Mouse (Mus musculus) granulocyte monocyte progenitor cell, adult 5-6 weeks (primary cell): ENCODE results near the gene Atp8b4. TPM values are rescaled to one million over a fixed set of nuclear protein-coding genes. Genes with fewer than 3 reads are reported as not detected.
A peak's percentile ranks its signal among the peaks of the same experiment; 100 is the strongest.

ENCODE experiments used
- ATAC-seq: replicated peaks from 2 replicates; pipeline ENCODE4 v1.8.0; 2016; ENCODE audit warnings: mild to moderate bottlenecking, moderate TSS enrichment, inconsistent platforms; ENCODE audit not compliant: poor library complexity, severe bottlenecking
- total RNA-seq, 2 experiments: library from RNA; stranded (forward) in 1 of 2; stranded (reverse) in 1 of 2; fragments of 200-712, 200-1000 nt in 1 of 2; fragments of >200 nt in 1 of 2; fragmentation: Nextera tagmentation in 1 of 2; gene quantifications; 2 replicates each; pipeline ENCODE4 v1.2.3; 2014 to 2017

Atp8b4 gene
- total RNA-seq, 2 experiments from 2014 or later, result 230 to 411 TPM

DNA sequence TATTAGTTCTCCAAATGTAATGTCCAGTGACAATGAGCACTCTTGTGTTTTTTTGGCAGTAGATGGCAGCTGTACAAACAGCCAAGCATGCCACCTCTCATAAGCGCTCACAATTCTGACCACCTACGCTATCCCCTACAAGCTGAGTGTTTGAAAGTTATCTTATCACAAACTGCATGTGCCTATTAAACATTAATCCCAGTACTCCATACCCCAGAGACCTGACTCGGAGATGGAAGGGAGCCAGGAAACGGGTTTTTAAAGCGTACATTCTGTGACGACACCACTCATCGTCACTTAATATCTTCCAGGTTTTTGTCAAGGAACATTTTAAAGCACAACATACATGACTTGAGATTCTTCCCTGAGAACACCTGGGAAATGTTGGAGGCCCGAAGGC lies 128.8 kb downstream of the Atp8b4 start:
- ATAC-seq, result no peak

DNA sequence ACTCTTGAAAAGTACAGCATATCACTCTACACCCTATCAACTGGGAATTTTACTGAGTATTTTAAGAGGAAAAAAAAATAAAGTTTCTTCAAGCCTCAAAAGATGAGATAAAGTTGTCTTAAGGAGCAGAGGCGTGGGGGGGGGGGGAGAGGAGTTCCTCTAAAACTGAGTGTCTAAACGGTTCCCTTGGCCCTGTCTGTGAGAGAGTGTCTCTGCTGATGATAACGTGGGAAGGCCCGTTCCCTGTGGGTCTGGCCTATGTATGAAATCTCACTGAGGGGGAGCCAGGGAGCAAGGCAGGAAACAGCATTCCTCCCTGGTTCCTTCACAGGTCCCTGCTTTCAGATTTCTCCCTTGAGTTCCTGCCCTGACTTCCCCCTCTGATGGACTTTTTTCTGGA lies 130.7 kb downstream of the Atp8b4 start:
- no peak for ATAC-seq

DNA sequence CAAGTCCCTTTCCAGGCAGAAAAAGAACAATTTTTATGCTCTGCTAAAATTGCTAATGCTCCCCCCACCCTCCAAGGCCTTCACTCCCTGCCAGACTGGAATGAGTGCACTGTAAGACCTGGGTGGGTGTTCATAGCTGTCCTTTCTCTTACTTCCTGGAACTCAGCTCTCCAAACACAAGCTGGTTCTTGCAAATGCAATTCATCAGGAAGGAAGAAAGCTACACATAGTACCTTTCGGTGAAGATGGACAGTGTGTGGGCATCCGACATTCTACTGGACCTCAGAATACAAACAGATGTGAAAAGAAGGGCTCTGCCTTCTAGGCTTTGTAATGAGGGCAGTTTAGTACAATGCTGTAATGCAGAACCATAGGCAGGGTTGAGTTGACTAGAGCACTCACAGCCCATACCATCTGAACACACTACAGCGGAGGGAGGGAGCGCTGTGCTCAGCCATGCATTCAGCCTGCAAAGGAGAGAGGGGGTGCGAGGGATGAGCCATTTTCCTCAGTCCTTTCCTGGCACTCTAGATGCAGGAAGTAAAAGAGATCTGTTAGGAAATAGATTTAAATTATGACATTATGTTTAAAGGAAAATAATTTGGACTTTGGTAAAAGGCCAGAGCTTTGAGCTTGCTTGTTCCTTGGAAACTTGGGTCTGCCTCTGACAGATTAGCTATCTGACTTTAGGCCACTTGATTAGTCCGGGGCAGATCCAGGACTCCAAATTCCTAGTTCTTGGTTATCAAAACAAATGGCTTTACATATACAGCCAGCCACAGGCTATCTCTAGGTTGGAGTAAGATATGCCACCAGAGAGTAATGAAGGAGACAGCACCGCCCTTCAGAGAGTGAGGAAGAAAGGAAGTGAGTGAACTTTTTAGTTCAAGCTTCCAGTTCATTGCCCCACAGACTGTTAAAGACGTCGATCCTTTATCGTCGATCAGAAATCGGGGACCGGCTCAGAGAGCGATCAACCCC lies 136.4 kb downstream of the Atp8b4 start:
- peak; percentile 24; the same call in 1 of the 2 replicates for ATAC-seq

DNA sequence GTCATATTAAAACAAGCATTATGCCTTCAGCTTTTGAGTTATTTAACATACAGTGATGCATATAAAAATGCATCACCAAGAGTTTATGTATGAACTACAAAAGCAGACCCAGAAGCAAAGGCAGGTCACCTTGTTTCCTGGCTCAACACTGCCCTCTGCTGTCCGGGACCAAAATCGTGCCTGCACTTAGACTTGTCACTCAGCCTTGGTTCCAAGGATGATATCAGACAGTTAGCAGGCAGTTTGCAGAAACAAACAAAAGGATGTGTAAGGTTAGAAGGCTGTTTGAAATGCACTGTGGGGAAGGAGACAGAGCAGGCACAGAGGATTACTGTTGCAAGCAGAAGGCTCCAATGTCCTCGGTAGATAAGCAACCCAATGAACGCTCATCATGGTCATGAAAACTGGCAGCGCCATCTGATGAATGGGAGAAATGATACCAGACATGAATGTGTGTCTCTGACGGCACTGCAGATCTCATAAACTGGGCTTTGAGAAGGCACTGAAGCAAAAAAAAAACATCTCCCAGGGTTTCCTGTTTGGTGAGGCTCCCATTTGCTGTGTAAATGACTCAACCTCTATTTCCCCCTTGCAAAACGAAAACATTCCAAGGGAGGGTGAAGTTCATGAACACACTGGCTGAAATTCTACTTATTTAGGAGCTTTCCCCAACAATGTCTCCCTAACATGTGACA lies 137.3 kb downstream of the Atp8b4 start:
- ATAC-seq, result peak; percentile 73

DNA sequence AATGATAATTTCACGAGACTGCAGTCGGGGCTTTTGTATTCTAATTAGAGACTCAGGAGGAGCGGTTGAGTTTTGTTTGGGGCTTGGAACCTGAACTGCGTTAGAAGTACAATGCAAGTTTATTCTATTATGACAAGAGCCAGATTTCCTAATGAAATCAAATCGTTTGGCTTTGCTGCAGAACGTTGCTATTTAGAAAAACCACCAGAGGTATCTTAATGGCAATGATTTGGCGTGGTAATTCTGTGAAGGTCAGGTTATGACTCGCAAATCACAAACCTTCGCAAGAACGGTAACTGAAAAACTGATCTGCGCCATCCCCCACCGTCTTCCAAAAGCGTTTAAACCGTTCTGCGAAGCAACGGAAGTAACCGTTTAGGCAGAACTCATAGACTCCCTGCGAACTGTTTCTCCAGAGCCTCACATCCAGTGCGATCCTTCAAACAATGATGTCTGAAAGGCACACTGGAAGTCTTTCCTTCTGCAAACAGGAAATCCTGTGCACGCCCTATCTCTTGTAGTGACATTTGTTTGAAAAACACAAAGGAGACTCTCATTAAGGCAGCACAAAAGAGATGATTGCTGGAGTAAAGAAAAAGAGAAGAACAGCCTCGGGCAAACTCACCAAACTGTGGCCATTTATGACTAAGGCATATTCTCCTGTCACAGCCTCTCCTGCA lies 139.2 kb downstream of the Atp8b4 start:
- no peak for ATAC-seq

DNA sequence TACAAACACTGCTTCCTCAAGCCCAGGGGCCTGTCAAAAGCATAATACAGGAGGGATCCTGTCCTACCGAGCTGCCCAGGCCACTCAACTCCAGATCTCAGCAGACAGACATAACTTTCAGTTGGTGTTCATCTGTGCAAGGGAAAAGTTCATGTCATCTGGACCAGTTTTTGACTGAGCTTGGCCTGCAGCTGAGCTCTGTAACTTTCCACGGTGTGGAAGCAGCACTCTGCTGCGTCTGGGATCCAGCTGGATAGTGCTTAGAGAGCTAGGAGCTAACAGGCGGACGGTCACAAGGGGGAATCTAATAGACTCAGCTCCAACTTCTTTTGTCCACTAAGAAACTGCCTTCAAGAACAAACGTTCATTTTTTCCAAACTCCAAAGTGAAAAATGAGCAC lies 139.8 kb downstream of the Atp8b4 start:
- ATAC-seq, result no peak

DNA sequence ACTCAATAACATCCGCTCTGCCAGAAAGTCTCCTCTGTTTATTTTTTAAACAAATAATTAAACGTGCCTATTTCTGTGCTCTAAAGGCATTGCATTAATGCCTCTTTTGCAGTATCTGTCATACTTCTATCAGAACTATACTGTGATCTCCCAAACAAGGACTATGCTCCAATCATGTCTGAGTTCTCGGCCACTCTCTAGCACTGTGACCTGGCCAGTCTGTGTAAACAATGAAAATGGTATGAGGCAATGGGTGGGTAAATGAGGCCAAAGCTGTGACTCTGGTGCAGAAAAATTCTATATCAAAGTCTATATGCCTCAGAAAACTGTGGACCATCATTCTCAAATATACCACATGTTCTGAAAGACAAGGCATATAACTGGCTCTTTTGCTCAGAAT lies 140.5 kb downstream of the Atp8b4 start:
- ATAC-seq, result no peak

DNA sequence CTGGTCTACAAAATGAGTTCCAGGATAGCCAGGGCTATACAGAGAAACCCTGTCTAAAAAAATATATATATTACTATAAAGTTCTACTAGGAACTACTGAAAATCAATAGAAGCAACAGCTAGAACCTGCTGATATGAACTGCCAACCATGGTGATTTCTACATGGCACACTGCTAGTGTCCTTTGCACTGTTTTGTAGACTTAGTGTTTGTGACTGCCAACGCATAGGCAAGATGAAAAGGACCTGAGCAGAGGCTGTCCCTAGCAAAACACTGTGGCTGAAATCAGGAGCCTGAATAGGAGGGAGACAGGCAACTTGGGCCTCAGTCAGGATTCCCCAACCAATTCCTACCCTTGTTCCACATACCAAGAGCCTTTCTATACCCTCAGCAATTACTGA lies 141.2 kb downstream of the Atp8b4 start:
- ATAC-seq, result no peak

DNA sequence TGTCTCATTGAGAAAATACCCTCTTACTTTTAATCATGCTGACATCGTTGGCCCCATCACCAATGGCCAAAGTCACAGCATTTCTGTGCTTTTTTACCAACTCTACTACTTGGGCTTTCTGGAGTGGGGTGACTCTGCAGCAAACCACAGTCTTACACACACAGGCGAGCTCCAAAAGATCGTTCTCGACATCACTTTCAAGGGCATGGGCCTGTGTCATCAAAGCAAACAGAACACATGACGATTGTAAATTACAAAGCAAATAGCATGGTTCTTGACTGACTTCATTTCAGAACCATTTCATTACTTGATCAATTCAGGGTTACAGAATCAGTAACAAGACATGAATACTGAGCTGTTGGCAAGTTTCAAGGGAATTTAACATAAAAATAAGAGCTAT lies 141.7 kb downstream of the Atp8b4 start:
- ATAC-seq, result no peak

DNA sequence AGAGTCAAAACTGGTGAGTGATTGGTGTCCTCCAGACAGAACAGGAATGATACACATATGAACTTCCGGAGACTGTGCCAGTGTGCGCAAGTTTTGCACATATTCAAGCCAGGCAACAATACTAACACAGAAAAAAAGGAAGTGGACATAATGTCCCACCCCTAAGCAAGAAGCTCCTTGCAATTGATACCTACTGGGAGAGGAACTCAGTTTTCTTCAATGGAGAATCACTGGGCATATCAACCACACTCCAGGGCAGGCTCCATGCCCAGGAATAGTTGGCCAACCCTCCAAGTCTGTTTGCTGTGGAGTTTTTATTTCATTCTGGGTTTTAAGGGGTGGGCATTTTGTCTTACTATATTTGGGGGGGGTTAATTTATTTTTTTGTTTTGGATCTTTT lies 145.2 kb downstream of the Atp8b4 start:
- ATAC-seq, result peak; percentile 52

DNA sequence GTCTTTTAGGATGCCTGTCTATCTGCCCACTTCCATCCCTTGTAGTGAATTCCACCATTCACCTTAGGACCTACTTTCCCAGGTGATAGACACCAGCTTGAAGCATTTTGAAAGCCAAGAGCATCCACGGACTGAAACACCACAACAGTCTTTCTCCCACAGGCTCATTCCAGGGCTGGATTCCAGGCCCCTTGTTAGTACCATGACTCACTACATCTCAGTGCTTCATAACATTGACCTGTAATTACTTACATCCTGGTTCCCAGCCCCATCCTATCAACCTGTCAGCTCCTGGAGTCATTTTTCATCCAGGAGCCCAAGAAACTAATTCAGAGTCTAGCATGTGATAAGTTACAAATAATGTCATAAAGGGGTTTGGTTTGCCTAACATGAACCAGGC lies 148.7 kb downstream of the Atp8b4 start:
- ATAC-seq, result no peak

DNA sequence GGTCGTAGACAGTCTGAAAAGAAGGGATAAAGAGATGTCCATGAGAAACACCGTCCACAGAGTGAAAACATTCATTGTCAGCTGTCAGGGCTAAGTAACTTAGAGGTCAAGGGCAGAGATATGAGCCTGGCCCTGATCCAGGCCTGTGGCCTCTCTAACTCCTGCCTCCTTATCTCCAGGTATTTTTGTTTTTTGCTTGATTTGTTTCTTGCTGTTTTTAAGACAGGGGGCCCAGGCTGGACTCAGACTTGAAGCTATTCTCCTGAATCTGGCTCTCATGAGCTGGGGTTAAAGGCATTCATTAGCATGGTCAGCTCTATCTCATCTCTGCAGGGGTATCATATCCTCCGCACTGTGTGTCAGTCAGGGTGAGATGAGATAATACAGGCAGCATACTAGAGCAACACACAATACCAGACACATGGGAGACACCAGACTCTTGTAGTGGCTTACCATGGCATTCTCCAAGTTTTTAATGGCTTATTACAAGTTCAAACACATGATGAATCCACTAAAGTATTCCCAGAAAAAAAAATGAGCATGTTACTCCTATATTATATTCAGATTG lies 157.4 kb downstream of the Atp8b4 start:
- ATAC-seq, result no peak

DNA sequence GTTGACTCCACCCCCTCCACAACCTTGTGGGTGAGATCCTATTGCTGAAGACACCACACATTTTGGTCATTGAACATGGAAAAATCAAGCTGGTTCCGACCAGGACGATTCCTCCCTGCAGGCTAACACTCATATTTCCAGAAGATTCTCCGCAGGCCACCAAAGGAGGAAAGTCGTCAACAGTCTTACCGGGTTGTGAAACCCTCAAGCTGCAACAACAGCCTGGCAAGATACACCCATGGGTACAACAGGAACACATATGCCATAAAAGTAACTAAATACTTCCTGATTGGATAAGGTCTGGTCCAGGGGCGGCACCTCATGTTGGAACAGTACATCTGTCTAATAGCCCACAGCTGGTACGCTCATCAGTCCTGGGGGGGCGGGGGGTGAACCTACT lies 159.0 kb downstream of the Atp8b4 start:
- ATAC-seq, result no peak

DNA sequence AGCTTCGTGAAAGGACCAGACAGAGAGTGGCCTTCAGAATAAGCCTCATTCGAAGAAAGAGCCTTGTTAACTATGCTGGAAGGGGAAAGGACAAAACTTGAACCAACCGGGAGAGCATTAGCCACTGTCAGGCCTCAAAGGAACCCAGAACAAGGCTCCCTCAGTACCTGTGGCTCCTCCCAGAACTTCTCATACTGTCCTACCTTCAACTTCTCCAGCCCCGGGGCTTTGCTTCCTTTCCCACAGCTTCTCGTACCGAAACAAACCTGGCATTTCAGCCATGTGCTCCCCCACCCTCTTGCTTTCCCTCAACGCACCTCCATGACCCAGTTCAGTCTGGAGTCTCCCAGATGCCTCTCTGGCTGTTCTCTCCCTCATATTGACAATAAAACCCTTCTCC lies 160.3 kb downstream of the Atp8b4 start:
- ATAC-seq, result 0 out of 2 replicates have a peak, but pooled peaks have one; percentile 2

DNA sequence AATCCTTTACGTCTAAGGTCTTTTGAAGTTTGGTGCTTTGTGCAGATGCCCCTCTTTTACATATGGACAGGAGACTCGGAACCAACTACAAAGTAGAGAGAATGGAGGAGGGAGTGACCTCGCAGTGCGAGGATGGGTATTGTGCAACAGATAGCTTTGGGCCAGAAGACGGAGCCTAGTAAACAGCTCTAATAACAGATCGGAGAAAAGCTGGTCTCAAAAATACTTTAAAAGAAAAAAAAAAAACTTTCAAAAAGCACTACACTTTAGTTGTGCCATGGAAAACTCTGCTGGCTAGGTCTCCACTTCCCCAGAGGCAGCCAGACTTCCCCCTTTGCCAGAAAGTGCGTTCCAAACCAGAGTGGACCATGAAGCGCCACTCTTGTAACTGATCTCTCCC lies 161.0 kb downstream of the Atp8b4 start:
- ATAC-seq, result no peak

DNA sequence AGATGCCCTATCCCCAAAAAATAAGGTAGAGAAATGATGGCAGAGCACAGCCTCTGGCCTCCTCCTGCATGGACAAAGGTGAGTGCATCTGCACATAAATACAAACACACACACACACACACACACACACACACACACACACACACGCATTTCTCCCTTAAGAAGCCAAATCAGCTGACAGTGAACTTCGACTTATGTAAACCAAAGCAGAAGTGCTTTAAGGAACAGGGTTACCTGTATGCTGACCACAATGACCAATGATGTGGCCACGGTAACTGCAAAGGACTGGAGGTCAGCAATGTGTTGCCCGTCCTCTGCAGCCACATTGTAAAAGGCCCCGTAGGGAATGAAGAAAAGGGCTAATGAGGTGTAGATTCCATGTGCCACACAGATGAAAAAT lies 163.3 kb downstream of the Atp8b4 start:
- ATAC-seq, result 0 out of 2 replicates have a peak, but pooled peaks have one; percentile 17

DNA sequence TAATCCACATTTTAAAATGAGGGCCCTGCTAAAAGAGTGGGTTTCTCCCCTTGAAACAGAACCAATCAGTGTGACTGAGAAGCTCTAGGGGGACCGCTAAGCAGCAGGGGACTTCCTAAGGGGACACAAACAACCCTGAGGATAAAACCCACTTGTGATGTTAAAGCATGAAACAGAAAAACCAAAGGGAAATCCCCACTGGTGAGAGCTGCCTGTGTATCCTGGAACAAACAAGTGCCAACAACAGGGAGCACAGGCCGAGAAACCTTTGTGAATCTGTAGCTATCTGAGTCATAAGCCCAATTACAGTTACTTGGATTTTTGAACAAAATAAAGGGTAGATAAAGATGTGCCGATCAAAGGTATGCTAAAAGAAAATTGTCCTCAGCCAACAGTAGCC lies 168.7 kb downstream of the Atp8b4 start:
- no peak for ATAC-seq

DNA sequence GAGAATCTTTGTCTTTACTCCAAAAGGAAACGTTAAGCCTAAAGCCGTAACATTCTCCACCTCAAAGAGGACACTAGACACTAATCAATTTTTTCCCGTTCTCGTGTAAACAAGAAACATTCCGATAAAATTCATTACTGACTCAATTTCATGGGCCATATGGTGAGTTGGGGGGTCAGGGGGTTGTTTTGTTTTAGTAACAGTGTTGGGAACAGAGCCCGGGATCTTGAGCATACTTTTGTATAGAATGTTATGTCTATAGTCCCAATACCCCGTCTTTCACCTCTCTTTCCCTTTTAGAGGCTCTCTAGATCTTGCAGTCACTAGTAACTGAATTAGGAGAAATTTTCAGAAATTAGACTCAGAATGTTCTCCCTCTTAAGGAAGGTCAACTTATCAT lies 177.3 kb downstream of the Atp8b4 start:
- no peak for ATAC-seq

DNA sequence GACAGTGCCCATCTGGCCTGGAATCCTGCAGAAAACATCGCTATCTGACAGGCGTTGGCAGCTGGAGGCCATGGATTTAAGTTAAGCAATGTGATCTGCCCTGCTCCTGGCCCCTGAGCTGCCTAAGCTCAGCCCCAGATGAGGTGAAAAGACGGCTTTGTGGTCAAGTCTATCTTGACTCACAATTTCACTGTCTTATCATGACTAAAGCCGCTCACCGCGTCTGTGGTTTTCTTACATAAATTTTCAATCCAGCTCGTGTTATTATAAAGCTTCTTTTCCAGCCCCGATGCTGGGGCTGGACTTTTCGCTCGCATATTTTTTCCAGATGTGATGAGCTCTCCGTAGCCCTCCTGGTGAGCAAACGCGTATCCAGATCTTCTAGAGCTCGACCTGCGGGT lies 177.8 kb downstream of the Atp8b4 start:
- no peak for ATAC-seq

DNA sequence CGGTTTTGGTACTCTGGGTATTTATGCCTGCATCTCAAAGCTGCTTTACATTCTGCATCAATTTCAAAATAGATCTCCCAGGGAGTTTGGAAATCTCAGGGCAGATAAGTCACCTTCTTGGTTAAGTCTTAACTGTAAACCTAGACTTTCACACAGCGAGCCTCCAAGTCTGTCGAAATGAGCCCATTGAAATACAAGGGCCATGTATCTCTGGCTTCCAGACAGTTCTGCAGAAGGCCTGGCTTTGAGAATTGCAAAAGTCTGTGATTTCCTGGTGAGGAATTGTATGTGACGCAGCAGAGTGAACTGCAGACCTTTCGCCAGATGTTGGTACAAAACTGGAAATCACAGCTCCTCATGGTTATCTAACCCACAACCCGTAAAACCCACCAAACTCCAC lies 182.4 kb downstream of the Atp8b4 start:
- ATAC-seq, result peak; percentile 13; the same call in 1 of the 2 replicates

DNA sequence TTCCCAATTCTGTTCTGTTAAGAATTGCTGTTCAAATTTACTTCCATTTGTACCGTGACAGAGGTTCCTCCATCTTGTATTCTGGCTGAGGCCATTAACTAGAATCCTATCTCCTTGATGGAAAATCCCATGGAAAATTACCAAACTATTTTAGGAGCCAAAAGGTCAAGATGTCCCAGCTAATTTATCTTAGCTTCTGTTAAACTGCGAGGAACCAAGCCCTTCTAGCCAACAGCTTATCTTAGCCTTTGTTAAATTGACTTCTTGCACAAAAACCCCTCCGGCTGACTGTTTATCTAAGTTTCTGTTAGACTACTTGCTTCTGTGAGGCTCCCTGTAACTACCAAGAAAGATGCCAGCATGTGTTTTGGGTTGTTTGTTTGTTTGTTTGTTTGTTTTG lies 183.5 kb downstream of the Atp8b4 start:
- ATAC-seq, result no peak
